Mouse (Mus musculus) myocyte (in vitro differentiated cells): ENCODE data around the gene Olfr1359.

Source experiments
- CEBPB ChIP-seq: IDR thresholded peaks from 2 replicates; pipeline ENCODE4 v1.6.1; 2011; ENCODE audit warnings: mild to moderate bottlenecking, moderate library complexity; ENCODE audit not compliant: poor library complexity, insufficient read depth, severe bottlenecking
- MAX ChIP-seq: IDR thresholded peaks from one replicate; pipeline ENCODE4 v1.6.1; 2011; ENCODE audit warnings: low read depth, mild to moderate bottlenecking, control low read depth
- POLR2A ChIP-seq: IDR thresholded peaks from one replicate; pipeline ENCODE4 v1.6.1; 2011; ENCODE audit warnings: low read depth, mild to moderate bottlenecking, control low read depth, moderate library complexity; ENCODE audit not compliant: insufficient read length
- USF1 ChIP-seq: IDR thresholded peaks from one replicate; pipeline ENCODE4 v1.6.1; 2011; ENCODE audit warnings: low read depth, mild to moderate bottlenecking, control low read depth, moderate library complexity

DNA sequence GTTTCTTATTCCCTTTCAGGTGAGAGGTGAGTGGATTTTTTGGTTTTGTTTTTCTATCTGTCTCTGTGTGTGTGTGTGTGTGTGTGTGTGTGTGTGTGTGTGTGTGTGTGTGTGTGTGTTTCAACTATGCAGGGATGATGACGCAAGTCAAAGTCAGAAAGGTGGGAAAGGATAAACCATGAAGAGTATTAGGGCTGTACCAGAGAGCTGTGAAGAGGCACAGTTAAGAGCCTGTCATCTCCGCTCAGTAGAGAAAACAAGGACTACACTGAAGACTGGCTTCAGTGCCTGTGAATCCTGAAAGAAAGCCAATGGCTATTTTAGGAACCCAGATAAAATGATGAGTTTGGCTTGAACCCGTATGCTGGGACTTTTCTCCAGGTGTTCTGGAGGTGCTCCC is 53.9 kb downstream of the Olfr1359 start:
- TF ChIP-seq USF1 (no peak), POLR2A (no peak), MAX (no peak), CEBPB (0 out of 2 replicates have a peak, but pooled peaks have one; percentile 38)
